Mouse (Mus musculus) adrenal gland (tissue): ENCODE results near the gene Cxcr2.

Experiments used
- intact Hi-C: fragments of 180-260 bp; cut with DNase I; formaldehyde crosslinking; loops from one replicate; pipeline ENCODE4 v1.15.1; 2025
- microRNA-seq, 2 experiments: library from miRNA; unstranded; fragments of <30 nt; microRNA quantifications; one replicate each; pipeline ENCODE4; 2019

The Cxcr2 gene

DNA sequence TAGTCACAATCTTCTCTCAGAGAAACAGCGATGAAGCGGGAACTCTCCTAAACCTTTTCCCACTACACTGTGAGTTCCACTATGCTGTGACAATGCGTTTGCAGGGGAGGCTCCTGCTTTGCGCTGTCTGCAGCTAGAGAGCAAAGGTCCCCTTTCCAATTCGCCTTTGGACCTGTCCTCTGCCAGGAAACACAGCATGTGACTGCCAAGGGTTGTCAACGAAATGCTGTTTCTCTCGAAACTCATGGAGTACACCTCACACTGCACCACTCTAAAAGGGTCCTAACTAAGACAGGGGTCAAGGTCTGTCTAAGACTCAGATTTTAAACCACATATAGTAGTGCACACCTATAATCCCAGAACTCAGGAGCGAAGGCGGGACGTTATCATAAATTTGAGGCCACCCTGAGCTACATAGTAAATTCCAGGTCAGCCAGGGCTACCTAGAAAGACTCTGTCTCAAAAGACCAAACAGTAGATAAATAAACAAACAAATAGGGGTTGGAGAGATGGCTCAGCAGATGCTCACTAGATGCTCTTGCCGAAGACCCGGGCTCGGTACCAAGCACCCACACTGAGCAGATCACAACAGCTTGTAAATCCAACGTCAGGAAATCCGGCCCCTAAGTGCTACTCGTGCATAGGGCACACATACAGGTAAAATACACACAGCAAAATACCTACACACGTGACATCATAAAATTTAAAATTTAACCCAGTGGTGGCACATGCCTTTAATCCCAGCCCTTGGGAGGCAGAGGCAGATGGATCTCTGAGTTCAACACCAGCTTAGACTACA lies 43.0 kb downstream of the Cxcr2 start:
- intact Hi-C loops, result loop anchor here (5.0 kb wide), 1 partner anchor 295 kb away; no protein-coding TSS in a partner anchor

DNA sequence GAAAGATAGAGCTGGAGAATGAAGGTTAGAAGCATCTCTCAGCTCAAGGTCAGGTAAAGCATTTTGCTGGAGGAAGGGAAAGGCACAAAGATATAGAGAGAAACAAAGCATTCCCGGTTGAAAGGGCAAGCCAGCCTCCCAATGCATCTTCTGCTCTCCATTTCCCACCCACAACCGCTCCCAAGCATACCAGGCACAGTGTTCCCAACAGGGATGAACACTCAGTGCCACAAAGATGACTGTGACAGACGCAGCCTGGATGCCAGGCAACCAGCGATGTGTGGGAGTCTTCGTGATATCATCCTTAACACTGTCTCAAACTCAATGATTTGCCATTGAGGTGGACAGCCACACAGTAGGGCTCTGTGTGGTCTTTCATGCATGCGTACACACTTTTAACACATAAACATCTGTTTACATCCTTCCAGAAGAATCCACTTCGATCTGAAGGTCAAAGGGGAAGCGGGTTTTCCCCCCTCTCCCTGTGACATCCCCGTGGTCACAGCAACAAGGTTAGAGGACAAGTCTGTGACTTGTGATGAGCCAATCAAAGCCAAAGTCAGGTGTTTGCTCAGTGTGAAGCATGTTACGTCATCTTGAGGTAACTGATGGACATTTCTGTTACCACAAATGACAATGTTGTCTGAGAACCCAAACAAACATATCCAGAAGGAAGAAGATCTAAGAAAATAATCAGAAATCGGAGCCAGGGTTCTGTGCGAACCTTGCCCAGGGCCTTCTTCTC lies 44.1 kb downstream of the Cxcr2 start:
- intact Hi-C loops, result loop anchor here (5.0 kb wide), 1 partner anchor 296 kb away; no protein-coding TSS in a partner anchor

DNA sequence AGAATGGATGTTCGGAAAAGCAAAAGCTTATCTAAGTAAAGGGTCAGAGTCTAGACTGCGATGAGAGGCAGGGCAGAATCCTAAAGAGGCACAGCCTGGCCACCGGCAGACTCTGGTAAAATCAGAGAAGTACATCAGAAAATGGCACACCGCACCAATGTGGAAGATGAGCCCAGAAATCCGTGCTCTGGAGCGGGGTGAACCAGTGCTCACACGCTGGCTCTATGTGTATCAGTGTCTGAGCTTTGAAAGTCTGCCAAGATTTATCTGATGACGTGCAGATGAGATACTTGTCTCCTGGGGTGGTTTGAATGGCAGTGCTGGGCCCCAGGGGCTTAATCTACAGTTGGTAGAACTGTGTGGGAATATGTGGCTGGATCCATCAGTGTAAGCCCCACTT lies 45.3 kb downstream of the Cxcr2 start:
- intact Hi-C loops, result loop anchor here (5.0 kb wide), 1 partner anchor 297 kb away; no protein-coding TSS in a partner anchor

DNA sequence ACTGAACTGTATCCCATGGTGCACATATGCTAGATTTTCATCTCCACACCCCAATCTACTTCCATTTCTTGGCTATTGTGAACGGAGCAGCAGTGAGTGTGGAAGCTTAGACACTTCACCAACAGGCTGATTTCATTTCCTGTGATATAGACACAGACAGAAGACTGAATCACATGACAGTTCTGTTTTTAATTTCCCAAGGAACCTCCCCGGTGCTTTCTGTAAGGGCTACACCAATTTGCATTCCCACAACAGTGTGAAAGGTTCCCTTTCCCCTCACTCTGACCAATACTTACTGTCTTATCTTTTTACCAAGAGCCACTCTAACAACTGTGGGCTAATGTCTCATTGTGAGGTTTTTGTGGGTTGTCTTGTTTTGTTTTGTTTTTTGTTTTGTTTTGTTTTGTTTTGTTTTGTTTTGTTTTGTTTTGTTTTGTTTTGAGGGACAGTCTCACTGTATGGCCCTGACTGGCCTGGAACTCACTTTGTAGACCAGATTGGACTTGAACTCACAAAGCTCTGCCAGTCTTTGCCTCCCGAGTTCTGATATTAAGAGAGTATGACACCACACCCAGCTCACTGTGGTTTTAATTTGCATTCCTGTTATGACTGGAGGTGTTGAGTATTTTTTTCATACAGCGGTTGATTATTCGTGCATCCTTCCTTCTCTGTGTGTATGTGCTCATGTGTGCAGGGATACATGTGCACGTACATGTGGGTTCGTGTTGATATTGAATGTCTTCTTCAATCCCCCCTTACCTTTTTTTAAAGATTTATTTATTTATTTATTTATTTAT lies 47.5 kb downstream of the Cxcr2 start:
- intact Hi-C loops, result loop anchor here (10.0 kb wide), 1 partner anchor 244 kb away; no protein-coding TSS in a partner anchor

DNA sequence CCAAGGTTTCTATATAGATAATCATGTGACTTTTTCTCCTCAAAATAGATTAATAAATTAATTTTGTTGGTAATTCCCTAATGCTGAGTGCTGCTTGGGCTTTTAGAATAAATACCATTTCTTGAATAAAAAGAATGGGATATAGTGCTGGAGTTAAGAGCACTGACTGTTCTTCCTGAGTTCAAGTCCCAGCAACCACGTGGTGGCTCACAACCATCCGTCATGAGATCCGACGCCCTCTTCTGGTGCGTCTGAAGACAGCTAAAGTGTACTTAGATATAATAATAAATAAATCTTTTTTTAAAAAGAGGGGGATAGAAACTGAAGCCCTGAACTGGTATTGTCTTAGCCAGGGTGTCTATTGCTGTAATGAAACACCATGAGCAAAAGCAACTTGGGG lies 49.7 kb downstream of the Cxcr2 start:
- intact Hi-C loops, result loop anchor here (10.0 kb wide), 1 partner anchor 241 kb away; no protein-coding TSS in a partner anchor

DNA sequence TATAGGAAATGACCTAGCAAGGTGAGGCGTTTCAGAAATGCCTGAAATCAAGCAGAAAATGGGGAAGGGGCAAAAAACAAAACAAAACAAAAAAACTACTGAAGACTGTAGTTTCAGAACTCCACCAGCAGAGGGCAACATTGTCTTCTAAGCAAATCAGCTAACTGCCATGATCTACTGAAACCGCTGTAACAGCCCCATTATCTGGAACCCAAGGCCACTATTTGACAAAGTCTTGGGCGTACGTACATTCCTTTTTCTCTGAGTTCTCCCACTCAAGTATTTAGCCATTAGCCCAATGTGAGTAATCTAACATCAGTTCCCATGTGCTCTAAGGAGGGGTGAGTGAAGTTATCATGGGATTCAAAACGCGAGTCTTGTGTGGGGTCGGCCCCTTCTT lies 52.1 kb downstream of the Cxcr2 start:
- intact Hi-C loops, result loop anchor here (2.0 to 10.0 kb wide), 4 partner anchors 43 to 239 kb away; partner anchors contain the start of gene Catip

DNA sequence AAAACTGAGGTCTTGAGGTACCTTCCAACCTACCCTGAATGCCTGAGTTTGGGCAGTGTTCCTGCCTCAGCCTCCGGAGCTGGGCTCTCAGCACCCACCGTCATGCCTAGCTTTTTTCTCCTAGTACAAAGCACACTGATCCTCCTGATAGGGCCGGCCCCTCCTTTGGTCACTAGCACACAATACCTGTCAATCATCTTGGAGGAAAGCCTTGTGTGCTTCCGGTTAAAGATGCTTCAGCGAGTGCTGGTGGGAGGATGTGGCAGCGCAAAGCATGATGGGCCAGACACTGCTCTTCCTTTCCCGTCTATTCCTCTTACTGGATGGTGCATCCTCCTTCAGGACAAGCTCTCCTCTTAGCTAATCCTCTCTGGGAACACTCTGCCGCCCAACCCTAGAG lies 52.9 kb downstream of the Cxcr2 start:
- intact Hi-C loops, result loop anchor here (2.0 to 10.0 kb wide), 4 partner anchors 42 to 238 kb away; partner anchors contain the start of gene Catip

DNA sequence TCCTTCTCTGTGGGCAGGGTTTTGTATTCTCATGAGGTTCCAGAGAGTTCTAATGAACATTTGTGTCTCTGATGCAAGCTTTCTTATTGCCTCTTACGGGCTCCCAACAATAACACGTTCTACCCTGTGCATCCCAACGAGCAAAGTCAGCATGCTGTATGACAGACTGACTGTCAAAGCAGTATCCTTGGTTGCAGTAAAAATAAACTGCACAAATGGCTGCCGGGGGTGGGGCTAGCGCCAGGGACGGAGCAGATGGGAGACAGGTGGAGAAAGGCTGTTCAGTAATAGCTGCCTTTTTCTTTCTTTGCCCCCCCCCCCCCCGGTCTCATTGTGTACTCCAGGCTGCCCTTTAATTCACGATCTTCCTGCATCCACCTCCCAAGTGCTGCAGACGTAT lies 54.1 kb downstream of the Cxcr2 start:
- intact Hi-C loops, result loop anchor here (2.0 to 10.0 kb wide), 4 partner anchors 41 to 237 kb away; partner anchors contain the start of gene Catip

DNA sequence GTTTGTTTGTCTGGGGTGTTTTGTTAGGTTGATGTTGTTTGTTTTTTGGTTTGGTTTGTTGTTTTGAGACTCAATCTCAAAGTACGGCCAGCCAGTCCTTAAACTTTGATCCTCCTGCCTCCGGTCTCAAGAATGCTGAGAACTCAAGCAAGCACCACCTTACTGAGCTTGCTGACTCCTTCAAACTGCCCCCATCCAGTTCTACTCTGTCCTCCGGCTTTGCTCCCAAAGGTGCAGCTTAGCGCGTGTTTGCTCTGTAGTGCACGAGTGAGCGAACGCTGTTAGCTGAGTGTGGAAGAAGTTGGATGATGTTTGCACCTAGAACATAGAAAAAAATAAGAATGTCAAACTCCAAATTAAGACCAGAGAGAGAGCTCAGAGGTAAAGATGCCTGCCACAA lies 55.2 kb downstream of the Cxcr2 start:
- intact Hi-C loops, result loop anchor here (5.0 to 10.0 kb wide), 3 partner anchors 63 to 236 kb away; partner anchors contain the start of gene Catip

Small RNA genes within 50 kb of the gene (microRNA-seq; reads per million reads assigned to microRNA genes)
- gene Mir1928, result 0 reads per million in 2 experiments
